Mouse (Mus musculus): Measurements from ENCODE around the gene Med15. TPM values are rescaled to one million over a fixed set of nuclear protein-coding genes. Genes with fewer than 3 reads are reported as not detected.

Med15 gene
- 44.8 and 46.7 TPM in 2 replicates for polyA plus RNA-seq (2014; fragmentation: Nextera tagmentation; extraction: Ambion mirVana)

DNA sequence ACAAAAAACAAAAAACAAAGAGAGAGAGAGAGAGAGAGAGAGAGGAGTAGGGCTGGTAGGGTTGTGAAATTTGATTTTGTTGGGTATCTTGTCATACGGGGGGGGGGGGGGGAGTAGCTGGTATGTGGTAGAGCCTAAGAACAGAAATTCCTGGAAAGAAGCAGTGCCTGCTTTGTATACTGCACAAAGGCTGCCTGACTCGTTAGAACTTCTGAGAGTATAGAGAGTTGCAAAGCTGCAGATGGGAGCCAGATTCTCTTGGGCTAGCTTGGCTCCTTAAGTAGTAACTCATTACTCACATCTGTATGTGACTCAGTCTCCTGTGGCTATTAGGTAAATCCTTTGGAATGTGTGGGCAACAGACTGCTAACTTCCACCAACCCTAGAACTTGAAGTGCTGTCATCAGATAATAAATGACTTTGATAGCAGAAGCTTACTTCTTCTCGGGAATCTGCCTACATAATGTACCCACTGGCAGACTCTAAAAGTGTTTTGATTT is at the start of gene Med15:
Med15 (minus strand) TSS at position 51 of the 500 bp plus-strand sequence.
- Histone ChIP-seq H3K36me3 (ENCODE audit: control insufficient read depth, insufficient read depth, low read length) (no peaks in the 10 kb centered on the region), H3K9me3 (ENCODE audit: control insufficient read depth, low read length) (no peaks in the 10 kb centered on the region), H3K4me2 (no peak within 1 kb of the TSS), H3K4me1 (replicated peaks; ENCODE audit: control insufficient read depth, insufficient read depth, low read length) (no peaks in the 10 kb centered on the region), H3K27ac (ENCODE audit: low read depth, low read length) (no peak within 1 kb of the TSS), H3K4me3 (ENCODE audit: low read depth, low read length) (no peak within 1 kb of the TSS), H3K9ac (ENCODE audit: low read depth, low read length) (no peak within 1 kb of the TSS), H3K27me3 (replicated peaks; ENCODE audit: control insufficient read depth, insufficient read depth, low read length) (peaks cover 26% of the 10 kb centered on the region)
- ATAC-seq (replicated peaks; ENCODE audit: low FRiP score) (no peak), DNase-seq (ENCODE audit: low spot score) (no peak)
- 30% methylated on average over 3 of the region's 3 CpGs for WGBS

DNA sequence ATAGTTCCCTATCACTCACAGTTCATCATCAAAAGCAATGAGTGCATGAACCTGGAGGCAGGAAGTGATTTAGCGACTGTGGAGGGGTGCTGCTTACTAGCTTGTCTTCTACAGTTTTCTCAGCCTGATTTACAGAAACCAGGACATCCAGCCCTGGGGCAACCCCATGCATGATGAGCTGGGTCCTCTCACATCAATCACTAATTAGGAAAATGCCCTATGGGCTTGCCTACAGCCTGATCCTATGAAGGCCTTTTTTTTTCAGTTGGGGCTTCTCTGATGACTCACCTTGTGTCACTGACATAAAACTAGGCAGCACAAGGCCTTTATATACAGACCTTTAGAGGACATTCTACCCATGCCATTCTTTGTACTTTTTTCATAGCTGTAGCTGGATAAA is 47.0 kb upstream of the Med15 start:
- no peak overlapping the region for H3K27ac ChIP-seq (ENCODE audit: low read depth, low read length)
- no peaks in the 10 kb centered on the region for H3K27me3 ChIP-seq (replicated peaks; ENCODE audit: control insufficient read depth, insufficient read depth, low read length)
- no peak overlapping the region for H3K4me3 ChIP-seq (ENCODE audit: low read depth, low read length)
- H3K9ac ChIP-seq (ENCODE audit: low read depth, low read length) = no peak overlapping the region
- H3K4me2 ChIP-seq = no peak overlapping the region
- ATAC-seq (replicated peaks; ENCODE audit: low FRiP score) (no peak), DNase-seq (ENCODE audit: low spot score) (no peak)
- H3K4me1 ChIP-seq (replicated peaks; ENCODE audit: control insufficient read depth, insufficient read depth, low read length) = no peaks in the 10 kb centered on the region
- 81% methylated on average over 1 of the region's 1 CpGs for WGBS
- H3K9me3 ChIP-seq (ENCODE audit: control insufficient read depth, low read length) = no peaks in the 10 kb centered on the region
- H3K36me3 ChIP-seq (ENCODE audit: control insufficient read depth, insufficient read depth, low read length) = peaks cover 16% of the 10 kb centered on the region

DNA sequence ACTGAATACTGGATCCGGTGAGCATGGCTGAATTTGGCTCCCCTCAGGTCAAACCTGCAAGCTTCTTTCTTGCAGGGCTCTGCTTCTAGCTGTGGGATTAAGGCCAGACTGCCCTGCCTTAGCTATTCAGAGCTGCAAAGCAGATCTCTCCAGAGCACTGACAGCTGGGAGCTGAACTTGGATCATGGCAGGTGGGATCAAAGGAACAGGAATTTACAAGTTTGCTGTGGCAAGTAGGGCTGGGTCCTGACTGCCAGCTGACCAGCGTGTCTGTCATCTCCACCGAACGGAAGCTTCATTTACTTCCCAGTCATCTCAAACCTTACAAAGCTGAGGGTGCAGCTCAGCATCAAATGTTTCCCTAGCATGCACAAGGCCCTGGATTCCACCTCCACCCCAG is 45.5 kb upstream of the Med15 start:
- Histone ChIP-seq H3K27me3 (replicated peaks; ENCODE audit: control insufficient read depth, insufficient read depth, low read length) (no peaks in the 10 kb centered on the region), H3K27ac (ENCODE audit: low read depth, low read length) (no peak overlapping the region), H3K4me1 (replicated peaks; ENCODE audit: control insufficient read depth, insufficient read depth, low read length) (no peaks in the 10 kb centered on the region), H3K4me3 (ENCODE audit: low read depth, low read length) (no peak overlapping the region), H3K4me2 (no peak overlapping the region), H3K9ac (ENCODE audit: low read depth, low read length) (no peak overlapping the region), H3K9me3 (ENCODE audit: control insufficient read depth, low read length) (no peaks in the 10 kb centered on the region), H3K36me3 (ENCODE audit: control insufficient read depth, insufficient read depth, low read length) (peaks cover 16% of the 10 kb centered on the region)
- WGBS = 61% methylated on average over 4 of the region's 4 CpGs
- no peak for ATAC-seq (replicated peaks; ENCODE audit: low FRiP score)
- no peak for DNase-seq (ENCODE audit: low spot score)

DNA sequence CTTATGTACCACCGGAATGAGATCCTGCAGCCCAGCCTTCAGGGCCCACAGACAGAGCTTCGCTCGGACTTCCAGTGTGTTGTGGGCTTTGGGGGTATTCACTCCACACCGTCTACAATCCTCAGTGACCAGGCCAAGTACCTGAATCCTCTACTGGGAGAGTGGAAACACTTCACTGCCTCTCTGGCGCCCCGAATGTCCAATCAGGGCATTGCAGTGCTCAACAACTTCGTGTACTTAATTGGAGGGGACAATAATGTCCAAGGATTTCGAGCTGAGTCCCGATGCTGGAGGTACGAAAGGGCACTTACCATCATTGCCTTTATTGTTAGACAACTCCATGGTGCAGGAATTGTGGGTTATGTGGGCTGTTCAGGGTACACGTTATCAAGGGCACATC is 44.1 kb upstream of the Med15 start:
- ATAC-seq (replicated peaks; ENCODE audit: low FRiP score) = no peak
- Histone ChIP-seq H3K36me3 (ENCODE audit: control insufficient read depth, insufficient read depth, low read length) (peaks cover 24% of the 10 kb centered on the region), H3K9me3 (ENCODE audit: control insufficient read depth, low read length) (no peaks in the 10 kb centered on the region), H3K4me2 (no peak overlapping the region), H3K4me1 (replicated peaks; ENCODE audit: control insufficient read depth, insufficient read depth, low read length) (no peaks in the 10 kb centered on the region), H3K4me3 (ENCODE audit: low read depth, low read length) (no peak overlapping the region), H3K27ac (ENCODE audit: low read depth, low read length) (no peak overlapping the region), H3K9ac (ENCODE audit: low read depth, low read length) (no peak overlapping the region), H3K27me3 (replicated peaks; ENCODE audit: control insufficient read depth, insufficient read depth, low read length) (no peaks in the 10 kb centered on the region)
- DNase-seq (ENCODE audit: low spot score) = no peak
- WGBS = 67% methylated on average over 11 of the region's 11 CpGs

DNA sequence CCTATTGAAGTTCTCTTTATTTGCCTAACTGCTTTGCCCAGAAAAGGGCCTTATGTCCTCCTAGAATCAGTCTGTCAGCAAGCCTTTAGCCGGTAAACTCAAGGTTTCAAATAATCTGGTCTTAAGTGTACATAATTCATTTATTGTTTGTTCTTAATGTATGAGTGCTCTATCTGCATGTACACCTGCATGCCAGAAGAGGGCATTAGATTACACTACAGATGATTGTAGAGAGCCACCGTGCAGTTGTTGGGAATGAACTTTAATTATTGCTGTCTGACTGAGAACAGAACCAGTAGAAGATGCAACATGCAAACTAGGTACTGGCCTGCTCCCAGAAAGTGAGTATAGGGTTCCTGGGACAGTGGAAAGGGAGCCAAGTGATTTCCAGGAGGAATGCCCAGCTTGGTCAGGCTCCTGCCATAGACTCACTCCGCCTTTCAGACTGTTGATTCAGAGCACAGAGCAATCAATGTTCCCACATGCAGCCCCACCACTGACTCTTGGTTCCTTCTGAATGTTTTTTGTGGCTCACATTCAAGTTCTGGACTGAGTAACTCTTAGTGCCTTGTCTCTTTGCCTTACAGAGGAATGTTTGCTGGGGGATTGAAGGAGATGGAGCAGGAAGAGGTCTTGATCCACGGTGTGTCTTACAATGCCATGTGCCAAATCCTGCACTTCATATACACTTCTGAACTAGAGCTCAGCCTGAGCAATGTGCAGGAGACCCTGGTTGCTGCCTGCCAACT is 38.6 kb upstream of the Med15 start:
- no peak overlapping the region for H3K4me3 ChIP-seq (ENCODE audit: low read depth, low read length)
- ATAC-seq (replicated peaks; ENCODE audit: low FRiP score) (no peak), DNase-seq (ENCODE audit: low spot score) (no peak)
- H3K27ac ChIP-seq (ENCODE audit: low read depth, low read length) = no peak overlapping the region
- no peak overlapping the region for H3K4me2 ChIP-seq
- peaks cover 20% of the 10 kb centered on the region; the same call in 1 of the 2 replicates for H3K36me3 ChIP-seq (ENCODE audit: control insufficient read depth, insufficient read depth, low read length)
- no peaks in the 10 kb centered on the region for H3K27me3 ChIP-seq (replicated peaks; ENCODE audit: control insufficient read depth, insufficient read depth, low read length)
- H3K9ac ChIP-seq (ENCODE audit: low read depth, low read length) = no peak overlapping the region
- WGBS = 77% methylated on average over 4 of the region's 4 CpGs
- no peaks in the 10 kb centered on the region for H3K4me1 ChIP-seq (replicated peaks; ENCODE audit: control insufficient read depth, insufficient read depth, low read length)
- no peaks in the 10 kb centered on the region for H3K9me3 ChIP-seq (ENCODE audit: control insufficient read depth, low read length)

DNA sequence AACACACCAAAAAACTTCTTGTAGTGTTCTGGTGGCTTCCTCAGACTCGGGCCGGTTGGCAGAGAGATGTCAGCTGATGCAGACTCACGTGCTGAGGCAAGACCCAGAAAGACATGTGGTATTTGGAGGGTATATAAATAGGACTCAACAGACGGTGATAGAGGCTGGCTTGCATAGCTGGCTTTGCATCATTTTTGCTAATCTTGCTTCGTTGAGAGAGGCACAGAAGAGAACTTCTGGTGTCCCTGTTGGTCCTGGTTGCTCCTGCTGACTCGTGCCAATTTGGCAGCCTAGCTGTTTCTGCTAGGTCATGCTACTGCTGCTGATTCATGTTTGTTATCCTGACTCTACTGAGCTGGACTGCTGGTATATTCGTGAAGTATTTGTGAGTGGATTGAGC is 36.1 kb upstream of the Med15 start:
- Histone ChIP-seq H3K9ac (ENCODE audit: low read depth, low read length) (no peak overlapping the region), H3K27ac (ENCODE audit: low read depth, low read length) (no peak overlapping the region), H3K4me1 (replicated peaks; ENCODE audit: control insufficient read depth, insufficient read depth, low read length) (peaks cover 5% of the 10 kb centered on the region; the same call in 1 of the 2 replicates), H3K36me3 (ENCODE audit: control insufficient read depth, insufficient read depth, low read length) (peaks cover 20% of the 10 kb centered on the region; the same call in 1 of the 2 replicates), H3K9me3 (ENCODE audit: control insufficient read depth, low read length) (no peaks in the 10 kb centered on the region), H3K4me3 (ENCODE audit: low read depth, low read length) (no peak overlapping the region), H3K27me3 (replicated peaks; ENCODE audit: control insufficient read depth, insufficient read depth, low read length) (no peaks in the 10 kb centered on the region), H3K4me2 (no peak overlapping the region)
- DNase-seq (ENCODE audit: low spot score) (no peak), ATAC-seq (replicated peaks; ENCODE audit: low FRiP score) (no peak)
- WGBS = 77% methylated on average over 7 of the region's 7 CpGs

DNA sequence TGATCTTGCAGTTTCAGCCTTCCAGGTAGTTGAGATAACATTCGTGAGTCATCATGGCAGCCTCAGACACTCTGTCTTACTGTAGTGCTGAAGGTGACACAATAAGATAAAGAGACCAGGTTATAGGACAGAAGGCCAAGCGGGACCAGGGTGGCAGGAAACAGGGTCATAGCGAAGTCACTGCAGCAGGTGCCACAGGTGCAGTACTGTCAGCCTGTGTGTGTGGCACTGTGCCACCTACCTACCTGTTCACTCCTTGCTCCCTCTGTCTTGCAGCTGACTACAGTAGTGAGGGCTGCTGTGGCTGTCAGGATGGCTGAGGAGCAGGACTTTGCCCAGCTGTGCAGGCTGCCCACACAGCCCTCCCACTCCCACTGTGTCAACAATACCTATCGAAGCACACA is 31.4 kb upstream of the Med15 start:
- Histone ChIP-seq H3K9ac (ENCODE audit: low read depth, low read length) (no peak overlapping the region), H3K27ac (ENCODE audit: low read depth, low read length) (no peak overlapping the region; the same call in 1 of the 2 replicates), H3K4me2 (0 out of 2 replicates have a peak overlapping the region, but pooled peaks have one; percentile 36), H3K36me3 (ENCODE audit: control insufficient read depth, insufficient read depth, low read length) (peaks cover 3% of the 10 kb centered on the region; the same call in 1 of the 2 replicates), H3K27me3 (replicated peaks; ENCODE audit: control insufficient read depth, insufficient read depth, low read length) (no peaks in the 10 kb centered on the region), H3K4me1 (replicated peaks; ENCODE audit: control insufficient read depth, insufficient read depth, low read length) (peaks cover 30% of the 10 kb centered on the region), H3K4me3 (ENCODE audit: low read depth, low read length) (no peak overlapping the region), H3K9me3 (ENCODE audit: control insufficient read depth, low read length) (no peaks in the 10 kb centered on the region)
- ATAC-seq (replicated peaks; ENCODE audit: low FRiP score) (peak; percentile 28), DNase-seq (ENCODE audit: low spot score) (no peak)
- WGBS = 57% methylated on average over 4 of the region's 4 CpGs

DNA sequence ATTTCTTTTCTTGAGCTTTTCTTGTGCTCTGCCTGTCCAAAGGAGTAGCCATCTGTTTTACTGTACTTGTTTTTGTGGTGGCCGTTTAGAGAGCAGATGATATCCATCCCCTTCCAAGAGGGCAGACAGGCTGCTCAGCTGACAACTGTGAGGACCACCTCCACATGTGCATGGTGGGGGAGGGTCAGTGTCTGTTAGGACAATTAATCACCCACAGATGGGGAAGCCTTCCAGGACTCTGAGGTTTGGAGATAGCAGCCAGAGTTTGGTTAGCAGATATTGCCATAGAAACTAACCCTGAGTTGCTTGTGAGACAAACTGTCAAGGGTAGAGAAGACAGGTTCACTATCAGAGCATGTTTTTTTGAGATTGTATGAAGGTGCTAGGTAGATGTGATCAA is 28.4 kb upstream of the Med15 start:
- Histone ChIP-seq H3K4me3 (ENCODE audit: low read depth, low read length) (peak overlapping the region; percentile 71), H3K4me1 (replicated peaks; ENCODE audit: control insufficient read depth, insufficient read depth, low read length) (peaks cover 33% of the 10 kb centered on the region), H3K27me3 (replicated peaks; ENCODE audit: control insufficient read depth, insufficient read depth, low read length) (no peaks in the 10 kb centered on the region), H3K9me3 (ENCODE audit: control insufficient read depth, low read length) (no peaks in the 10 kb centered on the region), H3K36me3 (ENCODE audit: control insufficient read depth, insufficient read depth, low read length) (peaks cover 2% of the 10 kb centered on the region; the same call in 1 of the 2 replicates), H3K27ac (ENCODE audit: low read depth, low read length) (peak overlapping the region; percentile 82), H3K4me2 (peak overlapping the region; percentile 97), H3K9ac (ENCODE audit: low read depth, low read length) (peak overlapping the region; percentile 4)
- 14% methylated on average over 1 of the region's 1 CpGs for WGBS
- DNase-seq (ENCODE audit: low spot score) (peak; percentile 44), ATAC-seq (replicated peaks; ENCODE audit: low FRiP score) (peak; percentile 73)

DNA sequence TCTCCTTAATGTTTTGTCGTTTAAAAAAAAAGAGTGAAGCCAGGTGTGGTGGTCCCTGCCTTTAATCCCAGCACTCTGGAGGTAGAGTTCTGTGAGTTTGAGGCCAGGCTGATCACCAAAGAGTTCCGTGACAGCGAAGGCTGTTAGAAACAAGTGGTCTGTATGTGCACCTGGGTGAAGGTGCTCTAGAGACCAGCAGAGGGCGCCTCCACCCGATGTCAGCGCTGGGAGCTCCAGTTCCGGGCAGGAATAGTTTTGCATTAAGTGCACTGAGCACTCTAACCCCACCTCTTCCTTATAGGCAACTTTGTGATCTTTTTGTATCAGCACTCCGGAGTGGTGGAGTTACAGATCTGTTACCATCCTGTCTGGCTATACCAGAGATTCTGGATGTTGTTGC is 28.0 kb upstream of the Med15 start:
- H3K27ac ChIP-seq (ENCODE audit: low read depth, low read length) = peak overlapping the region; percentile 82
- peak; percentile 53 for DNase-seq (ENCODE audit: low spot score)
- peaks cover 33% of the 10 kb centered on the region for H3K4me1 ChIP-seq (replicated peaks; ENCODE audit: control insufficient read depth, insufficient read depth, low read length)
- no peaks in the 10 kb centered on the region for H3K27me3 ChIP-seq (replicated peaks; ENCODE audit: control insufficient read depth, insufficient read depth, low read length)
- H3K4me2 ChIP-seq = peak overlapping the region; percentile 97
- H3K4me3 ChIP-seq (ENCODE audit: low read depth, low read length) = peak overlapping the region; percentile 71
- H3K36me3 ChIP-seq (ENCODE audit: control insufficient read depth, insufficient read depth, low read length) = no peaks in the 10 kb centered on the region; the same call in 1 of the 2 replicates
- peak; percentile 74 for ATAC-seq (replicated peaks; ENCODE audit: low FRiP score)
- peak overlapping the region; percentile 82 for H3K9ac ChIP-seq (ENCODE audit: low read depth, low read length)
- no peaks in the 10 kb centered on the region for H3K9me3 ChIP-seq (ENCODE audit: control insufficient read depth, low read length)
- WGBS = 23% methylated on average over 8 of the region's 8 CpGs
